Mouse (Mus musculus) mouse trophoblast stem cell (cell line): ENCODE measurements around the gene Herc3.
"Not testable (repeated sequence)": the region's sequence is repeated elsewhere in the genome, so short reads cannot be mapped to it uniquely, and the experiment has no call there.

Experiments used
- in situ Hi-C, 2 experiments: fragments of 300-500 bp; cut with MseI, MboI; formaldehyde crosslinking; loops; 2 replicates in 1 of 2; 3 replicates in 1 of 2; pipeline ENCODE4 v1.15.1; 2025

The Herc3 gene

DNA sequence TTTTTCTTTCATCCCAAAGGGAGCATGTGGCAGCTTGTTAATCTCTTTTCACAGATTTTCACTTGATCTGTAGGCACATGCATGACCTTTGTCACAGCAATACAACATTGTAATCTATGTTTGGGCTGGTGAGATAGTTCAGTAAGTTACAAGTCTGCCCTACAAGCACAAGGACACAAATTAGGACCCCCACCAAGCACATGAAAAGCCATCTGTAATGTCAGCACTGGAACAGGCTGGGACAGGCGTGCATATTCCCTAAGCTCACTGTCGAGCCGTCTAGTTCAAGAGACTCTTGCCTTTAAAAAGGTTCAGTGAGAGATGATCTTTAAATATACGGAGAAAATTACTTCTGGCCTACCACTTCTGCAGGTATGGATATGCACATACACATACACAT lies 28.3 kb downstream of the Herc3 start:
- in situ Hi-C loops: no loop called here

DNA sequence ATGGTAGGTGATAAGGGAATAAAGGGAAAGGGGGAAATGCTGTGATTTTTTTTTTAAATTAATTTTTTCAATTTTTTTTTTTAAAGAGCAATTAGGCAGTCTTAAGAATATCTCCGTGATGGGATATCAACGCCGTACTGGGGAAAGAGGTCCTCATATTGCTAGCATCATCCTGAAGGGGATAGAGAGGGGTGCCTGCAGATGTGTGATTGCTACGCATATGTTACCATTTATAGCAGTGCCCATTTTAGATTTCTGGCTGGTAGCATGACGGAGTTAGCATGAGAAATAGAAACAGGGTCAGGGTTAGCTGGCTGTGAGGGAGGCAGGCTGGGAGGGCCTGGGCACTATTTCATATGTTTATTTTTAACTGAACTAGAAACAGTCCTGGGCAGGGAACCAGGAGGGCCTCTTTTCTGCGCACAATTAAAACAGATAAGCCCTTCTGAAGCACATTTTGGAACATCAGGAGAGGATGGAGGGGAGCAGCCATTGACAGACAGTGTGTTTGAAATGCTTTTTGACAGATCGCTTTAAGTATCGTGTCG lies 31.3 kb downstream of the Herc3 start:
- in situ Hi-C loops: no loop called here

DNA sequence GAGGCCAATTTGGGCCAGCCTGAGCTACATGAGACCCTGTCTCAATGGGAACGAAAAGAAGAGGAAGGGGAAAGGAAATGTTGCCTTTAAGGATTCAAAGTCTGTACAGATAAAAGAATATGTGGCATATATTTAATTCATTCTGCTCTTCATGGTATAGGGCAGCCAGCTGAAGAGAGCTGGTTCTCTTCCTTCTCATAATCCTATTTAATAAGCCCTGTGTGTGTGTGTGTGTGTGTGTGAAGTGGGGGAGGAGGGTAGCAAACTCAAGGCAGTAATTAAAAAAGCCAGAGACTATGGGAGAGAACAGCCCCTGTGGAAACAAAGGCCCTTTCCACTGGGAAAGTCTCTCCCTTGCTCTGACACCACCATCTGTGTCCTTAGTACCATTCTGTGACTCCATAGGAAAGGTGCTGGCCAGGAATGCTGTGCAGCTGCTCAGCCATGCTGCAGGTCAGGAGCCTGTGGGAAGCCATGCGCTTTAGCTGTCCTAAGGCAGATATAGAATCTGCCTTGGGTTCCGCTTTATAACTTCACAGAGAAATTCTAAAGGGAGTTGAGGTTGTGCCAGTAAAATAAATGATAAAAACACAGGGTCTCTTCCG lies 32.5 kb downstream of the Herc3 start:
- in situ Hi-C loops: no loop called here

DNA sequence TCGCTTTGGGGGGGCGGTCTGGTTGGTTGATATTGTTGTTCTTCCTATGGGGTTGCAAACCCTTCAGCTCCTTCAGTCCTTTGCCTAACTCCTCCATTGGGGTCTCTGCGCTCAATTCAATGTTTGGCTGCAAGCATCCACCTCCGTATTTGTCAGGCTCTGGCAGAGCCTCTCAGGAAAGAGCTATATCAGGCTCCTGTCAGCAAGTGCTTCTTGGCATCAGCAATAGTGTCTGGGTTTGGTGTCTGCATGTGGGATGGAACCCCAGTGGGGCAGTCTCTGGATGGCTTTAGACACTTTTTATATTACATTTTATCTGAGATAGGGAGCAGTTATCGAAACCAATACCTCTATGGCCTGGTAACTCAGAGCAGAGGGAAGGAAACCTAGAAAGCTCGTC lies 36.6 kb downstream of the Herc3 start:
- in situ Hi-C loops: not testable (repeated sequence)

DNA sequence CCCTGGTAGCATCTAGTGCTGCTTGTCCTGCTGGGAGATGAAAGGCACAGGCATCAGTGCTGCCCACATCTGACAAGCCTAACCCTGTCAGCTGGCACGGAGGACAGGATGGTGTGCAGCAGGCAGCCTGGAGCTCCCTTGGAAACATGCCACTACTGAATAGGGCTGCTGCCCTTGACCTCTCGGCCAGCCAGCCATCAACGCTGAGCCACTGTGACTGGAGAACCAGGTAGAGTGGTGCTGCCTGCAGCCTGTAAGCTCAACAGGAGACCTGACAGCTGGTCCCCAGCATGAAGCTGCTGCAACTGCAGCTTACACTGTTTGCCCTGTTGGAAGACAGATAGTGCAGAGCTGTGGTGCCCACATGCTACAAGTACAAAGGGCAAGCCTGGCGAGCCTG lies 48.3 kb downstream of the Herc3 start:
- in situ Hi-C loops: no loop called here

DNA sequence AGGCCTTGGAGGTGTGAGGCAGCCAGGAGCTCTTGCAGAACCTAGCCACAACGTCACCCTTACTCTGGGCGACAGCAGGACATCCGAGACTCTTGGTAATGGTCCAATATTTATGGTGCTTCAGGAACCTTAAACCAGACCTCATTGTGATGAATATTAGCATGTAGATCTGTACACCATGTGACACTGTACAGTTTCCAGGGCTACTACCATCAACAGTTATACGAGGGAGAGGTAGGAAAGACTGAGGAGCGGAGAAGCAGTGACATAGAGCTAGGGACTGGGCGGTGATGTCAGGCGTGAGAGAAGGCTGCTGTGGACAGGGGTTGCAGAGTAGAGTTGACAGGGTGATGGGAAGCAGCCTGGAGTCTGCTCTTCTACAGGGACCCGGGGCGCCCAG lies 48.7 kb downstream of the Herc3 start:
- in situ Hi-C loops: no loop called here

DNA sequence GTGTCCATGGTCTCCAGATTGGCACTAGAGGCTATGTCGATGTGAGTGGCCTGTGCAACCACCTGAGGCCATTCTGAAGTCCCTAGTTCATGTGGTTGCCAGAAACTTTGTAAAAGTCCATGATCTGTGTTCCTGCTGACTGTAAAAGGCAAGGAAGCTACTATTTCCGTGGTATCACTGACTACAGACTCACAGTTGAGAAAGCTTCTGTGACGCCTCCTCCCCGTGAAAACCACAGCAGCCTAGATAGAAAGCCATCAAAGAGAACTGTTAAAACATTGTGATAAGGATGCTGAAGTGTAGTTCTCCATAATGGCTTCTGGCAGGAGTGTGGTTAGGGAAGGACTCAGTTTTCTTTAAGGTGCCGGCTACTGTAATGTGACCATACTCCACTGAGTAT lies 49.6 kb downstream of the Herc3 start:
- in situ Hi-C loops: no loop called here

DNA sequence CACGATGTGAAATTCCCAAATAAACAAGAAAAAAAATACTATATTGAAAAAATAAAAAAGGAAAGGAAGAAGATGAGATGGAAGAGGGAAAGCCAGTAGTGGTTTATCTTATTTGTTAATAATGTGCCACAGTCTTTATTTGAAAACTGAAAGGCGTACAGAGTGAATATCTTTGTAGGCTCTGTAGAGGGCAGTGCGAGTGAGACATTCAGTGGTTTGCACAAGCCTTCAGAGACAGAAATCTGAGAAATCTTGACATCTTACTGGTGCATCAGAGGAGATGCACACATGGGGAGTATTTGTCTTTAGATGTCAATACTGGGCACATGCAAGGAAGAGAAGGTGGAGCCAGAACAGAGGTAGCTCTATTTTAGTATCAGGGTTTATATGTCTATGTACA lies 50.1 kb downstream of the Herc3 start:
- in situ Hi-C loops: no loop called here

DNA sequence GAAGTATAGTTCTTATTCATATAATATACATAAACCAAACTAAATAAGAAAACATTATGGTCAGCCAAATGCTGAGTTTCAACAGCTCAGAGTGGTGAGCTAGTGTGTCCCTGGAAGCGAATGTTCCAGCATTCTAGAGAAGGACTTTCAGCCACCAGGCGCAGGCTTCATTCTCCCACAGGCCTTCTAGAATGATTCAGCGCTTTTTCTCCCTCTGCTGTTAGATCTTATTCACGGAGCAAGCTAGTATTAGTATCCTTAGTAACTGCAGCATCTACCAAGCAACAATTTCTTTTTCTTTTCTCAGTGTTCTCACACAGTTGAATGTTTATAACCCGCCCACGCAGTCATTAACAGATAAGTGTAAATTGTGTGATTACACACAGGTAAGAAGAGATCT lies 51.0 kb downstream of the Herc3 start:
- in situ Hi-C loops: no loop called here

DNA sequence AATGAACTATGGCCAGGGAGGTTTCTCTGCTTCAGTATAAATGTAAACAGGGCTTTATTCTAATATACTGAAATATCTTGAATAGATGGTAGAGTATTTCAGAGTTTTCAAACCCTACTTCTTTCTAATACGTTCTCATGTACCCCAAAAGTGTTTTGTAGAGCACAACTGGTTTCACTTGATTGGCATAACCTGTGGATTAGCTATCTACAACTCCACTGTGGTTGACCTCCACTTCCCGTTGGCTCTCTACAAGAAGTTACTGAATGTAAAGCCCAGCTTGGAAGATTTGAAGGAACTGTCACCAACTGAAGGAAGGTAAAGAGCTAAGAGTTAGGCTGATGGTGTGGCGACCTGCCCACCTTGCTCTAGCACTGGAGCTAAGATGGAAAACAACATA lies 58.7 kb downstream of the Herc3 start:
- in situ Hi-C loops: no loop called here

DNA sequence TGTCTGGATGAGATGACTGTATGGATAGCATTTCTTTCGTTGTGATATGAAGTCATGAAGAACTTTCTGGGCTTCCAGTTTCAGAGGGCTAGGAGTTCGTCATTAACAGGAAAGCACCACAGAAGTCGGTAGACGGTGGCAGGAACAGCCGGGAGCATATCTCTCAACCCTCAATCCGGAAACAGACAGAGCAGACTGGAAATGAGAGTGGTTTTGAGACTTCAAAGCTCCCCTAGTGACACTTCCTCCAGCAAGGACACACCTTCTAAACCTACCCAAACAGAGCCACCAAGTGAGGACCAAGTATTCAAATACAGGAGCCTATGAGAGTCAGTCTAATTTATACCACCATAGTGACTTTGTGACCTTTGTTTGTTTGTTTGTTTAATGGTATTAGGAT lies 62.0 kb downstream of the Herc3 start:
- in situ Hi-C loops: no loop called here

DNA sequence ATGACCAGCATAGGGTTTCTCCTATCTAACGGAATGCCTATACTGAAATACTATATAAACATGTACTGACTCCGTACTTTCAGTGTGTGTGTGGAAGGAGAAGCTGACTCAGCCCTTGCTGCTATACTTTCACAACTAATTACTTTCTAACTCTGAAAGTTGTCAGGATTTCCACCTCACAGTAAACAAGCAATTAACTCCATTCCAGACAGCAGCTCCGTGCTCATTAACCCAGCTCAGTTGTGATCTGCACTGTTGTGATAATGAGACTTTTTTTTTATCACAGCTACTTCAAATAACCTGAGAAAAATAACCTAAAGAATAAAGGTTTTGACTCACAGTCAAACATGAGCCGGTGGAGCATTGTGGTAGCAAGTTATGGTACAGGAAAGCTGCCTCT lies 63.7 kb downstream of the Herc3 start:
- in situ Hi-C loops: no loop called here

DNA sequence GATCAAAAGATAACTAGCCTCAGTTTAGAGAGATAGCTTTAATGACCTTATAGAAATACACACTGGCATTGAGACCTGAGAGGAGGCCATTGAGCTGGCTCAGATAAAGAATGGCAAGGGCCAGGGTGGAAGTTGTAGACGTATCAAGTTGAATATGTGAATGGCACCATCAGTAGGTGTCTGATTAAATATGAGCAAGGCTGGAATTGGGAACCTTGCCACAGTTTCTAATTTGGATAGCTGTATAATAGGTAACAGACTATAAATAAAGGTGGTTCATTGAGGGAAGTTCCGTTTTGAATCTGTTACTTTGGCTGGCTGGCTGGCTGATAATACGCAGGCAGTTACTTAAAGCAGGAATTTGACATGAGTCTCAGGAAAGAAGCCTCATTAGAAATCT lies 65.4 kb downstream of the Herc3 start:
- in situ Hi-C loops: no loop called here

DNA sequence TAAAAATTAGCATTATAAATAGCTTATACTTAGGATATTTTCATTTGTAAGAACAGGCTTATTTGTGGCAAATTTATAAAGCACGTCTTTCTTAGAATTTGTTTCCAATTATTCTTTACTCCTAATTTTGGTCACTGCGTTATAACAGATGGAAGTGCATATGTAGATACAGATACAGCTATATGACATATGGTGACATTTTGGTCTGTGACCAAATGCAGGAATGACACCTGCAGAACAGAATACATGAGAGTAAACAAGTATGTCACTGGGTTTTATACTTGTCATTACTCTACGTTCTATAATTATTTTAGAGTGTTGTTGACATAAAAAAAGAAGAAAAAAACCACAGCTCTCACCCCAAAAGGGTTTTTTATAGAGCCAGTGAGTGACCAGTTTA lies 67.8 kb downstream of the Herc3 start:
- in situ Hi-C loops: no loop called here

DNA sequence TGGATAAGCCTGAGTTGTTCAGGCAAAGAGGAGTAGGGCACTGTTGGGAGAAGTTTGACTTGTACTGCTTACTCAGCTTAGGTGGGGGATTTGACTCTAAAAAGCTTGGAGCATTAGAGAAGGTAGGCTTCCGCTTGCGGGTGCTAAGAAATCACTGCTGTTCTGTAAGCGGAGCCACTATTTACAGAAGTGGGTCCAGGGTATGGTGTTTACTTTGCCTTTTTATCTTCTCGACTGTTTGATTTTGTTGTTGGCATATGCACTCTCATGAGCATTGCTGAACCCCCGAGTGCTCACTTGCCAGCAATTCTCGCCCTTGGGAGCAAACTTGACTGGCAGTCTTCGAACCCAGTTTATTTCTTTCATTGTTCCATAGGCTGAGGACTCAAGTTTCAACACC lies 69.3 kb downstream of the Herc3 start:
- in situ Hi-C loops: no loop called here

DNA sequence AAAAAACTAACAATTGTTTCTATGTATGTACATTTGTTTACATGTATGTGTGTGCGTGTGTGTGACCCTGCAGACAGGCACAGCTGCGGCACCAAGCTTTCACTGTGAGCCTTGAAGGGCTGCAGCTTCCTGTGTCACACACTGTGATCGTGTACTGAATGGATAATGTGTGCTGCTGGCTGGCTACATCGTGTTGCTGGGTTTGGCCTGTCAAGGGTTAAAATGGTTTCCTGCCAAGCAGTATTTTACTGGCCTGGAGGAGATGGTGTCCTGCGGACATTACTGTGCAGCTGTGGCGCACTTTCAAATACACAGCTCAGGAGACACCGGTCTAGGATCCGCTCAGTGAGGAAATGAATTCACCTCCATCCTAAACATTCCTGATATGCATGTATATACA lies 71.9 kb downstream of the Herc3 start:
- in situ Hi-C loops: no loop called here

DNA sequence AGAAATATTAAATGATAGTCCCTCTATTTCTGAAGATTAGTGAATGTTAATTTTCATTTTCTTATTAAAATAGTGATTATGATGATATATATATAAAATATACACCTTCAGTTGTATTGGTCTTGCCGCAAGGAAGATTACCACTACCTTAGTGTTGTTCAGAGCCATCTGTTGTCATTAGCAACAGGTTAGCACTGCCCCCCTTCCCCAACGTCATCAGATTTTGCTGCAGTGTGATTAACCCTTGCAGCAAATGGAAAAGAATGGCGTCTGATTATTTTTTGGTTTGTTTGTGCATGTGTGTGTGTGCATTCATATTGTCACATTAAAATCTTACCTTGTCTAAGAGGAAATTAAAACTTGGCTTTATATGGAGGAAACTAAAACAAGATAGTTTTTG lies 73.3 kb downstream of the Herc3 start:
- in situ Hi-C loops: no loop called here

DNA sequence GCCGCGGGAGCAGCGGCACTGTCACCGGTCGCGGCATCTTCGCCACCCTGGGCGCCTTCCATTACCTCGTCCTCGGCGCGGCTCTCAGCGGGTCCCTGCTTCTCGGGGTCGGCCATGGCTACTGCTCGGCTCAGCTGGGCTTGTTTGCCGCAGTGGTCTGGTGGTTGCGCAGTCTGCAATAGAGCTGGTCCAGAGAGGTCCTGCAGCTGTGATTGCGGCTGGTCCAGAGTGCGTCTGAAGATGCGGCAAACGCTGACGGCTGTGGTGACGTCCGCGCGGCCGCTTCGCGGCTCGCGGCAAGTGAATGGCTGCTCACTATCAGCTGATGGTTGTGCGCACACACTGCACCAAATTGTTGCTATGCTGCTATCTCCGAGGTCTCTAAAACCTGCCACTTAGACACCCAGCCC lies 75.6 kb downstream of the Herc3 start, which contains the start of gene Nap1l5:
Gene Nap1l5 (minus strand): TSS at position 225 of the 410 bp plus-strand sequence.
- in situ Hi-C loops: no loop called here

DNA sequence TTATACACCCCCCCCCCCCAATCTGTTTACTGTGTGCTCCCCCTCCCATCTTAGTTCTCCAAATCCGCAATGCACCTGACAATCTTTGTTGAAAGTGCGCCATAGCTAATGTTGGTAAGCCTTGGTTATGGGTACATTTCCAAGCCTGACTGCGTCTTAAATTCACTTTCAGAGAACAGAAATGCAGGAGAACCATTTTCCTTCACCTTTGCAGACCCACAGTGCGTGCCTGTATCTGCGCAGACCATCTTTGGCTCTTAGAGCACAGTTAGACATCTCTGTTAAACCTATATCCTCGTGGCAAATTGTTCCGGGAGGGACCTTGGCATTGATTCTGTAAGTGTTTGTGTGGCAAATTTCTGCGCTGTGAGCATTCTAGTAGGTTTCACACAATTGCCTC lies 76.1 kb downstream of the Herc3 start:
- in situ Hi-C loops: no loop called here

DNA sequence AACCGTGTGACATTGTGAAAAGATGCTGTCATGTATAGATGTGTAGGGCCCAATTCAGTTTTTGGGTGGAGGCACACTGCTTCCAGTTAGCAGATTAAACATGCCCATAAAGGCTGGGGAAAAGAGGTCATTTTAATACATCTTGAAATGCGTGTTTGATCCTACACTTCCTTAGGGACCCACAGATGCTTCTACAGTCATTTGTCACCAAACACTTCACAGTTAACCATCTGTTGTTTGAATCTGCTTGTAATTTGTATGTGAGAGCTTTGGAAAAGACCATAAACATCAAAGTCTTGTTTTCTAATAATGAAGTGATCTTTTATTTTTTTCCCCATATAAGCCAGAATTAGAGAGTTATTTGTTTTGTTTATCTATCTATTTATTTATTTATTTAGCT lies 76.5 kb downstream of the Herc3 start:
- in situ Hi-C loops: no loop called here

DNA sequence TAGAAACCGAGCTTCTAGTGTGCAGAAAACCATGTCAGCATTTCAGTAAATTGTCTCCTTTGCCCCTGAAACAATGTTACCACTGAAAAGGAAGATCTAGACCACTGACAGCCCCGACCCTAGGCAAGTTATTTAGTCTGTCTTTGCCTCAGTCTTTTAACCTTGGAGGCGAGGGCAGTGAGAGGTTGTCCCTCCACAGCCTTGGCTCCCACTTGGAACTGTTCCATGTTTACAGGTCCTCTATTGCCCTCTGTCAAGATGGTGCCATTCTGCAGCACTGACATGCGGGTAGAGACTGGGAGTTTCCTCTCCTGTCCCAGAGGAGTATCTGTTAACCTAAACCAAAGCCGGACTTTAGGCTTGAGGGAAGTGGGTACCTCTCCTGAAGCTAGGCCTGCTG lies 81.6 kb downstream of the Herc3 start:
- in situ Hi-C loops: no loop called here

DNA sequence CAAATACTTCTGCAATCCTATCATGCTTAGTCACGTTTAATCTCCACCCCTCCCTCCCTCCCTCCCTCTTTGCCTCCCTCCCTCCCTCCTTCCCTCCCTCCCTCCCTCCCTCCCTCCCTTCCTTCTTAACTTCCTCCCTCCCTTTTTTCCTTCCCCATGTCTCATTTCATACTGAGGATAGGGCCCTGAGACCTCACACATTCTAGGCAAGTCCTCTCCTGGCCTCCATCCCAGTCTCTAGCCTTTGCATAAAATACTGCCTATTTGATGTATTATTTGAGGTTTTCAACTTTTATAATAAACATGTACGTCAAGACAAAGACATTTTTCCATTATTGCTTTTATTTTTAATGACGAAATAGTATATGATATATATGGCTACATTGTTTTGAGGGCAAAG lies 82.3 kb downstream of the Herc3 start:
- in situ Hi-C loops: no loop called here

DNA sequence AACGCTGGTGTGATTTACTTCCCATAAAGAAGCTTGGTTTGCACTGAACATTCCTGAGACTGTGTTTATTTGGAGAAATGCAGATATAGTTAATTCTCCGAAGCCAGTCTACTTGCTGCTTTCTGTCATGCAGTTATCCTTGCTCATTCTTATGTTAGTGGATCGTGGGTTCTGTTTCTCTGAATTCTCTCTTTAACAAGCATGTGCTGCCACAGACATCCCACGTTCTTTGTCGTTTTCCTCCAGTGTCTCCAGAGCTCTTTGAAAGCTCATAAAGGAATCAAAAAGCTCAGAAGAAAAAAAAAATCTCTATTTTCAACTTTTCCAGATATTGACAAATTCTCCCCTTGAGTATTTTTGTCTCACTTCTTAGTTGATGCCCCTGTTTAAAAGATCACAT lies 82.7 kb downstream of the Herc3 start:
- in situ Hi-C loops: no loop called here

DNA sequence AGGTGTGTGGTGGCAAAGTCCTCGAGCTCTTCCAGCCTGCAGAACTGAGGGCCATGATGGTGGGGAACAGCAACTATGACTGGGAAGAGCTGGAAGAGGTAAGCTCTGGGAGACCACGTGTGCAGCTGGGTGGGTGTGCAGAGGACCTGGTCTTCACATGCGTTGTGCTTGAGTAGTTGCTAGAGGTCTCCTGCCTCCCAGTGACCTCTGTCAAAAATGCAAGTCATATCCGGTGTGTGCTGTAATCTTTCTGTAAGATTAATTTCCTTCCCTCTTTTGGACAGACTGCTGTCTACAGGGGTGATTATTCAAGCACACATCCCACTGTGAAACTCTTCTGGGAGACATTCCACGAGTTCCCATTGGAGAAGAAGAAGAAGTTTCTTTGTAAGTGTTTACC lies 85.2 kb downstream of the Herc3 start:
- in situ Hi-C loops: no loop called here
